Mouse (Mus musculus): ENCODE data around the gene Itgav.
"Not testable (repeated sequence)": the region's sequence is repeated elsewhere in the genome, so short reads cannot be mapped to it uniquely, and the experiment has no call there.

The Itgav gene

GRCm38 (mm10) chr2:83709896-83710524, 14.2 kb upstream of the Itgav start:
- no peak for ATAC-seq (ENCODE audit: insufficient number of reproducible peaks, low FRiP score, low TSS enrichment)

GRCm38 (mm10) chr2:83713281-83713680, 10.9 kb upstream of the Itgav start:
- not testable (repeated sequence) for ATAC-seq (ENCODE audit: insufficient number of reproducible peaks, low FRiP score, low TSS enrichment)

GRCm38 (mm10) chr2:83713946-83714345, 10.3 kb upstream of the Itgav start:
- ATAC-seq (ENCODE audit: insufficient number of reproducible peaks, low FRiP score, low TSS enrichment): no peak

GRCm38 (mm10) chr2:83714783-83715182, 9.4 kb upstream of the Itgav start:
- no peak for ATAC-seq (ENCODE audit: insufficient number of reproducible peaks, low FRiP score, low TSS enrichment)

- no peak for ATAC-seq (ENCODE audit: insufficient number of reproducible peaks, low FRiP score, low TSS enrichment)
Measured at GRCm38 (mm10) chr2:83718341-83718740, 5.9 kb upstream of the Itgav start.

- no peak for ATAC-seq (ENCODE audit: insufficient number of reproducible peaks, low FRiP score, low TSS enrichment)
Measured at GRCm38 (mm10) chr2:83721635-83722034, 2.6 kb upstream of the Itgav start.

GRCm38 (mm10) chr2:83722936-83723335, 1.3 kb upstream of the Itgav start:
- no peak for ATAC-seq (ENCODE audit: insufficient number of reproducible peaks, low FRiP score, low TSS enrichment)

GRCm38 (mm10) chr2:83723346-83723745, 851 bp upstream of the Itgav start:
- no peak for ATAC-seq (ENCODE audit: insufficient number of reproducible peaks, low FRiP score, low TSS enrichment)

- ATAC-seq (ENCODE audit: insufficient number of reproducible peaks, low FRiP score, low TSS enrichment): peak; percentile 45
Measured at GRCm38 (mm10) chr2:83724827-83725730, 882 bp downstream of the Itgav start.

GRCm38 (mm10) chr2:83725796-83726195, 1.6 kb downstream of the Itgav start:
- no peak for ATAC-seq (ENCODE audit: insufficient number of reproducible peaks, low FRiP score, low TSS enrichment)

- no peak for ATAC-seq (ENCODE audit: insufficient number of reproducible peaks, low FRiP score, low TSS enrichment)
Measured at GRCm38 (mm10) chr2:83728238-83728682, 4.1 kb downstream of the Itgav start.

GRCm38 (mm10) chr2:83729339-83729738, 5.1 kb downstream of the Itgav start:
- ATAC-seq (ENCODE audit: insufficient number of reproducible peaks, low FRiP score, low TSS enrichment): no peak

GRCm38 (mm10) chr2:83732896-83733295, 8.7 kb downstream of the Itgav start:
- no peak for ATAC-seq (ENCODE audit: insufficient number of reproducible peaks, low FRiP score, low TSS enrichment)

GRCm38 (mm10) chr2:83733981-83734393, 9.8 kb downstream of the Itgav start:
- no peak for ATAC-seq (ENCODE audit: insufficient number of reproducible peaks, low FRiP score, low TSS enrichment)

- ATAC-seq (ENCODE audit: insufficient number of reproducible peaks, low FRiP score, low TSS enrichment): no peak
Measured at GRCm38 (mm10) chr2:83735276-83735675, 11.1 kb downstream of the Itgav start.

GRCm38 (mm10) chr2:83736836-83737235, 12.6 kb downstream of the Itgav start:
- no peak for ATAC-seq (ENCODE audit: insufficient number of reproducible peaks, low FRiP score, low TSS enrichment)

- ATAC-seq (ENCODE audit: insufficient number of reproducible peaks, low FRiP score, low TSS enrichment): no peak
Measured at GRCm38 (mm10) chr2:83738586-83739251, 14.5 kb downstream of the Itgav start.

GRCm38 (mm10) chr2:83739461-83740124, 15.4 kb downstream of the Itgav start:
- no peak for ATAC-seq (ENCODE audit: insufficient number of reproducible peaks, low FRiP score, low TSS enrichment)

- ATAC-seq (ENCODE audit: insufficient number of reproducible peaks, low FRiP score, low TSS enrichment): no peak
Measured at GRCm38 (mm10) chr2:83740601-83741031, 16.4 kb downstream of the Itgav start.

GRCm38 (mm10) chr2:83742210-83742609, 18.0 kb downstream of the Itgav start:
- no peak for ATAC-seq (ENCODE audit: insufficient number of reproducible peaks, low FRiP score, low TSS enrichment)

All from cerebellum, adult (tissue).